Mouse (Mus musculus): ENCODE measurements around the gene Myrf.

Gene Myrf

GRCm38 (mm10) chr19:10258279-10259011 lies 17.9 kb upstream of the Myrf start:
- DNase-seq (ENCODE audit: low spot score in 2 of 2), result peak; percentile 27 to 60

DNA sequence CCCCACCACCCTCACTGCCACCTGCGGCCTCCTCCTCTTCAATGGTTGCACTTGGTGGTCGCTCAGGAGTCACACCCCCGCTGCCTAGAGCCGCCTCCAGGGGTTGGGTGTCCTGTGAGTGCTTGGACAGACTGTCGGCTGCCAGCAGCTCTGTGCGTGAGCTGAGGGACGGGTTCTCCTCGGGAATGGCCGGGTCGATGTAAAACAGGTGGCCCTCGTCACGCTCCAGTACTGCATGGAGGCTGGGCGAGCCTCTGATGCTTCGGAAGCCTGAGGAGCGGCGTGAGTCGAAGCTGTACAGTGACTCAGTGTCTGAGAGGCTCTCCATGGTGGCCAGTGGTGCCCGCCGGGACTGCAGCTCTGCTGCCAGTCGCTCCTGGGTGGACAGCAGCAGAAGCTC lies 7.6 kb upstream of the Myrf start:
- no peak for DNase-seq (ENCODE audit: low spot score in 2 of 2)

- DNase-seq (ENCODE audit: low spot score in 2 of 2), result no peak
Measured at GRCm38 (mm10) chr19:10247165-10247564, 6.6 kb upstream of the Myrf start.

DNA sequence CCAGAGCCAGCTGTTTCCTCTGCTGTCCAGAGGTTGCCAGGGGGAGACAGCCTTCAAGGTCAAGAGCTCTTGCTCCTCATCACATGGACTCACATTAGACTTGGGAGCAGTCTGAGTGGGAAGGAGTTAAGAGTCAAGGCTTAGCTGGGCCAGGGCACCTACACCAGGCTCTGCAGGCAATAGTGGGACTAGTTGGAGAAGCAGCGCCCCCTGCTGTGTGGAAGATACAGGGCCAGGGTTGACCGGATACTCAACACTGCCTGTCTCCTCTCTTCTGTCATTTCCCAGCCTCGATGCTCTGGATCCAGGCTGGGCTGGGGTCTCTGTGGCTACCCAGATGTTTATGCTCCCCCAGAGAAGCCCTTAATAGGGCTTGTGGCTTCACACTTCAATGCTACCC lies 3.6 kb upstream of the Myrf start:
- peak in 1 of 2 experiments; percentile 26 for DNase-seq (ENCODE audit: low spot score in 2 of 2)

- no peak for DNase-seq (ENCODE audit: low spot score in 2 of 2)
Measured at GRCm38 (mm10) chr19:10242916-10243315, 2.4 kb upstream of the Myrf start.

DNA sequence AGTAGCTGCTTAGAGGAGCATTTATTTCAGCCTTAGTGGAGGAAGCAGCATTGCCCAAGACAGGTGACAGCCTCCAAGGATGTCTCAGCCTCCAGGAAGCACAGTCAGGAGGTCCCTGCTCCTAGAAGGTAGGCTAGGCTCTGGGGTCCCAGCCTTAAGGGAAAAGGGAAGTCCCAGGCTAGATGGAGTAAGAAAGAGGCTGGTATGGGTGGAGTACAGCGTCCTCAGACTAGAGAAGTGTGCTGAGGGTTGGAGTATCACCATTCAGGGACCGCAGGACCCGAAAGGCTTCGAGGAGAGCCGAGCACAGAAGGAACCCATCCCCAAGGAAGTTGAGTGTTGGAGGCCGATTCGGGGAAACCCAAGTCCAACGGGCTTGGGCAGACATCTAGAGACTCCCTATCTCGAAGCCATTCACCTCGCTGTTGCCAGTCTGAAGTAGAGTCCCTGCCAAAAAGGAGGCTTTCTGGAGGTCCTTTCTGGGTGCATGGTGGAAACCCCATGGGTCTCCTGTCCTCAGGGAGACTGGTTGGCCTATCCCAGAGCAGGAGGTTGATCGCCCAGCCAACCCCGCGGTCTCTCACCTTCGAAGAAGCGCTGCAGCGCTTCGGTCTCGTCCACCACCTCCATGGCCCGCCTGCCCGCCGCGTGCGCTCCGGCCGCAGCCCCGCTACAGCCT lies 434 bp downstream of the Myrf start:
- DNase-seq (ENCODE audit: low spot score in 2 of 2), result no peak

DNA sequence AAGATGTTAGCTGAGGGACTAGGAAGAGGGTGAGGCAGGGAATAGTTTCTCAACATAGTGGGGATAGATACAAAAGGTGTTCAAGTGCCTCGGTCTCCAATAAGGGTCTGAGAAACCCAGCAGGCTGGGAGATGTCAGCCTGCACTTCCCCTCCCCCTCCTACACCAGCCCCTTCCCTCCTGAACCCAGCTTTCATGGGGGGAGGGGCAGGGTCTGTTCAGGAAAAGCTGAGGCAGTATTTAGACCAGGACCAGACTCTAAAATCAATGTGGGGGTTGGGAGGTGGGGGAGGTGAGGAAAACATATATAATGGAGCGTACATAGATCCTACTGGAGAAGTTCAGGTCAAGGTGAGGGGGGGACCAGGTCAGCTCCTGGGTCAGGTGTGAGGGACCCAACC lies 1.1 kb downstream of the Myrf start:
- DNase-seq (ENCODE audit: low spot score in 2 of 2), result no peak

GRCm38 (mm10) chr19:10238477-10238876 lies 2.1 kb downstream of the Myrf start:
- DNase-seq (ENCODE audit: low spot score in 2 of 2), result no peak

- DNase-seq (ENCODE audit: low spot score in 2 of 2), result no peak
Measured at GRCm38 (mm10) chr19:10235784-10236565, 4.6 kb downstream of the Myrf start.

DNA sequence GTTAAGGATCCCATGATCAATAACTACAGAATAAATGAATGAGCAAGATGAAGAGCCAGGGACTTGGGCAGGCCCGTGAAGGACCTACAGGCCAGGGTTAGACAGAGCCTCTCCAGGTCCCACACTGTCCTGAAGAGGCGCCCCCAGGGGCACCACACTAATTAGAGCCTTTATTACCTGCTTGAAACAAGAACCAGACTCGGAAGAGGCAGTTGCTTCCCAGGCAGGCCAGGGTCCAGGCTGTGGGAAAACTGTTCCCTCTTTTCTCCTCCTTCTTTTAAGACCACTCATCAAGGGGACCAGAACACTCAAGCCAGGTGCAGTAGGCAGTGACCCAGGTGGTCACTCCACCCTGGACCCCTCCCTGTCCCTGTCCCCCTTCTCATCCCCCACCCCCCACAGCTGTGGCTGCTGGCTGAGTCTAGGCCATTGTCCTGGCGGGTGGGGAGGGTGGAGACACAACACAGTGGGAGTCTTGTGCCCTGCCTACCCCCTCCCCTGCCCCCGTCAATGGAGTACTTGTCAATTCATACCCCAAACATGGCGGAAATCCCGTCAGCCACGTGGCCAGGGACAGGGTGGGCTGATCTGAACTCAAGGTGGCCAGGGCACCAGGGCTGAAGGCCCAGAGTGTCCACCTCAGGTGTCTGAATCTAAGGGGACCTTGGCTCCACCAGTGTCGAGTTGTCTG lies 8.1 kb downstream of the Myrf start:
- DNase-seq (ENCODE audit: low spot score in 2 of 2), result no peak

DNA sequence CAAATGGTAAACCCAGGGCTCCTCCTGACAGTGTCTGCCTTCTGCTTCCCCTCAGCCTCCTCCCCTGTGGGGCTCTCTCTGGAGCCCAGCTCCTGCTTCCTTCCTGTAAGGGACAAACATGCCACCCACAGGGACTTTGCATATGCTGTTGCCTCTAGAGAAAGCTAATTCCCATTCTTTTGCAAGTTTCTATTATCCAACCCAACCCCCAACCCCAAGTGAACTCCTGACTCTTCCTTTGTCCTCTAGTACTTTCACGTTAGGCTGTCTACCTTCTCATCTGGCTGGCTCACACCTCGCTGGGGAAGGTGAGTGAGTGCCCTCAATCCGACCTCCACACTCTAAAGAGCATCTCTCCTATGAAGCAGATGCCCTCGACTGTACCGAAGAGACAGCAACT lies 8.7 kb downstream of the Myrf start:
- no peak for DNase-seq (ENCODE audit: low spot score in 2 of 2)

DNA sequence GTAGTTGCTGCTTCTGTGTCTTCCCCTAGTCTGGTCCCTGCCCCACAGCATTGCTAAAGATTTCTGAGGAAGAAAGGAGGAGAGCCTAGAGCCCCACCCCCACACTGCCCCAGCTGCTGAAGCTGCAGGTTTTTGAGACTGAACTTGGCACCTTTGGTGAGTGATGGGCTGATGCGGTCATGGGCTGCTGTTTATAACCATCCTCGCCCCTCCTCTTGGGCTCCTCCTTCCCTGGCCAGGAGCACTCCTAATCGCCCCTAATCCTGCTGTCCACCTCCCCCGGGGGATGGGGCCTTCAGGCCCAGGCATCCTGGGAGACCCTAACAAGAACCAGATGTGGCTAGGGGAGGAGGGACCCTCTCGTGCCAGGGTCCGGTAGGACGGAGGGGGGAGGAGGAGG lies 9.5 kb downstream of the Myrf start:
- no peak for DNase-seq (ENCODE audit: low spot score in 2 of 2)

- DNase-seq (ENCODE audit: low spot score in 2 of 2), result no peak
Measured at GRCm38 (mm10) chr19:10225767-10226166, 14.8 kb downstream of the Myrf start.

DNA sequence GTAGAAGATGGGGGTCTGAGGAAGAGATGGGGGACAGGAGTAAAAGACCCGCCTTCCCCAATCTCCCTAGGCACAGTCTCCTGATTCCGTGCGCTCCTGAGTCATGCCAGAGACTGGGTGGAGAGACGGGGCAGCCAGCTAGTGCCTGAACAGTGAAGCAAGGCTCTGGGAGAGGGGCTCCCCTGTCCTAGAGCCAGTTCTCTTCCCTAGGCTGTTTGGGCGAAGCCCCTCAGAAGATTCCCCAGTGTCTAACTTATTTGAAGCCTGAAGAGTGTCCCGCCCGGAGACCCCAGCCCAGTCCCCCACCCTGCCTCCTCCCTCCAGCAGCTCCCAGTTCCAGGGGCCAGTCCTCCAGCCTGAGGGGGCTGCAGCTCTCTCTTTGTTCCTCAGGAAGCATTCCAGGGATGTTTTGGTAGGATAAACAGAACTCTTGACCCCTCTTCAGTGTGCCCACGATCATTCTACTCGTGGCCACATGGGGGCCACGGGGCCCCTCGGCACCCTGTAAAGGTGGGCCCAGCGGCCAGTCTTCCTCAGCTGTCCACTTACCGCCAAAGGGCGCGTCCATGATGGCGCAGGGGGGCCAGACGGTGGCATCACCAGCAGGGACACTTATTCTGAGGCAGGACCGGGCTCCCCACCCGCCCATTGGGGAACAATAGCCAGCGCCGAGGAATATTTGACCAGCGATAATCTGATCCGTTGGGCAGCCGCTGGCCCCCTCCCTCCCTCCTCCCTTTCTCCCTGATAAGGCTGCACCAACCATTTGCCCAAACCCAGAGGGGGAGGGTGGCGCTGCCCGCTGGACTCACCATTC lies 15.7 kb downstream of the Myrf start:
- DNase-seq (ENCODE audit: low spot score in 2 of 2), result no peak

DNA sequence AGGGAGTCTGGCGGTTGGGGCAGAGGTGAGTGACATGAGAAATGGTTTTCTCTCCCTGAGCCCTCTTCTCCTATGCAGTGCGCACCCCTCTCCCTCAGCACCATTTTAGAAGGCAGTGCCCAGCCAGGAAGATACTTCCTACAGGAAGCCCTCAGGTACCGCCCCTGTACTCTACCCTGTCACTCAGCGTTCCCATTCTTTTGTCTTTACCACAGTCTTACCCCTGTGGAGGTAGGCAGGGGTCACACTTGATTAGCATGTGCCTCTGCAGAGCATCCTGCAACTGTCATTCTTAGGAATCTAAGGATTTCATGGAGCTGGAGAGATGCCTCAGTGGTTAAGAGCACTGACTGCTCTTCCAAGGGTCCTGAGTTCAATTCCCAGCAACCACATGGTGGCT lies 17.0 kb downstream of the Myrf start:
- no peak for DNase-seq (ENCODE audit: low spot score in 2 of 2)

- no peak for DNase-seq (ENCODE audit: low spot score in 2 of 2)
Measured at GRCm38 (mm10) chr19:10222656-10223055, 17.9 kb downstream of the Myrf start.

GRCm38 (mm10) chr19:10221585-10221984 lies 19.0 kb downstream of the Myrf start:
- no peak for DNase-seq (ENCODE audit: low spot score in 2 of 2)

- no peak for DNase-seq (ENCODE audit: low spot score in 2 of 2)
Measured at GRCm38 (mm10) chr19:10219593-10219992, 21.0 kb downstream of the Myrf start.

DNA sequence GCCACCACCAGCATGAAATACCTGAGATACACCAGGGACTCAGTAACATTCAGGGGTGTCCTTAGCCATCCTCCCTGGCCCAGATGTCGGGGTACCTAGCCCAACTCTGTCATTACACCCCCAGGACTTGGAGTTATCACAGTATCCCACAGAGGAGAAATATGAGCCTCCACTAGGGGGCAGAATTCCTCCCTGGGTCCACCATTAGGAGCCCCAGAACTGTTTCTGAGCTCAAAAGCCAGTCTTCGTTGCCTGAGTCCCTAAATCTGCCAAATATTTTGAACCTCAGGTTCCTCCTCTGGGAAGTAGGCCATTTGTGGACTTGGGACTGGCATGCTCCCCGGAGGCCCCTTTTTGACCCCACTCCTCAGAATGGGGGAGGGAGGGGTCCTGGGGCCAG lies 21.4 kb downstream of the Myrf start:
- peak in 1 of 2 experiments; percentile 22 for DNase-seq (ENCODE audit: low spot score in 2 of 2)

- no peak for DNase-seq (ENCODE audit: low spot score in 2 of 2)
Measured at GRCm38 (mm10) chr19:10216101-10216500, 24.4 kb downstream of the Myrf start.

- no peak for DNase-seq (ENCODE audit: low spot score in 2 of 2)
Measured at GRCm38 (mm10) chr19:10213796-10214471, 26.6 kb downstream of the Myrf start.

Data from spleen, postnatal 14 days (tissue).